Mouse (Mus musculus) embryonic facial prominence, embryonic 10.5 days (tissue): ENCODE results near the gene Mtx2. TPM values are rescaled to one million over a fixed set of nuclear protein-coding genes. Genes with fewer than 3 reads are reported as not detected.

Source experiments
- DNase-seq: peaks from one replicate; pipeline ENCODE4 v3.0.0-alpha.2; 2017; ENCODE audit warnings: low spot score
- H3K27ac ChIP-seq: fragments of 300-500 bp; sonication (generic); replicated peaks from 2 replicates; pipeline ENCODE4 v1.5.1; 2016; ENCODE audit warnings: mild to moderate bottlenecking
- H3K27me3 ChIP-seq: fragments of 300-500 bp; sonication (generic); replicated peaks from 2 replicates; pipeline ENCODE4 v1.6.1; 2016; ENCODE audit warnings: low read depth, mild to moderate bottlenecking; ENCODE audit not compliant: poor library complexity, severe bottlenecking
- H3K36me3 ChIP-seq: fragments of 300-500 bp; sonication (generic); replicated peaks from 2 replicates; pipeline ENCODE4 v1.6.1; 2016; ENCODE audit warnings: mild to moderate bottlenecking, moderate library complexity
- H3K4me1 ChIP-seq: fragments of 300-500 bp; sonication (generic); 2 replicates; pipeline ENCODE4 v1.6.1; 2016
- H3K4me3 ChIP-seq: fragments of 300-500 bp; sonication (generic); 2 replicates; pipeline ENCODE4 v1.5.1; 2016; ENCODE audit warnings: mild to moderate bottlenecking, moderate library complexity
- H3K9me3 ChIP-seq: fragments of 300-500 bp; sonication (generic); 2 replicates; pipeline ENCODE4 v1.6.1; 2016; ENCODE audit warnings: mild to moderate bottlenecking
- WGBS: fragments of 180-500 bp; shearing (Covaris S2); methylation state at CpG from one replicate; pipeline ENCODE4 v1.1.7; 2016; 5-methylcytosine and 5-hydroxymethylcytosine counted together
- polyA plus RNA-seq: library from polyadenylated mRNA; unstranded; fragments of >200 nt; fragmentation: Nextera tagmentation; extraction: Ambion mirVana; gene quantifications from 2 replicates; pipeline ENCODE4 v1.2.1, GENCODE M21; 2016

Gene Mtx2
- 112 and 113 TPM in 2 replicates for polyA plus RNA-seq

- Histone ChIP-seq H3K27ac (peak within 1 kb of the TSS; percentile 98), H3K4me1 (peaks cover 13% of the 10 kb centered on the region; the same call in 1 of the 2 replicates), H3K36me3 (no peaks in the 10 kb centered on the region), H3K4me3 (peak within 1 kb of the TSS; percentile 98), H3K27me3 (peaks cover 26% of the 10 kb centered on the region), H3K9me3 (no peaks in the 10 kb centered on the region)
- DNase-seq: peak; percentile 88
- under 1% methylated on average over 74 of the region's 74 CpGs for WGBS
Observed at GRCm38 (mm10) chr2:74825730-74826430, at the start of gene Mtx2. Gene Mtx2, plus strand, starts transcription at chr2:74825803.

GRCm38 (mm10) chr2:74777536-74778275 is 47.9 kb upstream of the Mtx2 start:
- Histone ChIP-seq H3K36me3 (no peaks in the 10 kb centered on the region), H3K27ac (no peak overlapping the region), H3K27me3 (peaks cover 23% of the 10 kb centered on the region), H3K4me1 (no peaks in the 10 kb centered on the region), H3K9me3 (no peaks in the 10 kb centered on the region), H3K4me3 (no peak overlapping the region)
- 68% methylated on average over 13 of the region's 13 CpGs for WGBS
- DNase-seq: no peak

DNA sequence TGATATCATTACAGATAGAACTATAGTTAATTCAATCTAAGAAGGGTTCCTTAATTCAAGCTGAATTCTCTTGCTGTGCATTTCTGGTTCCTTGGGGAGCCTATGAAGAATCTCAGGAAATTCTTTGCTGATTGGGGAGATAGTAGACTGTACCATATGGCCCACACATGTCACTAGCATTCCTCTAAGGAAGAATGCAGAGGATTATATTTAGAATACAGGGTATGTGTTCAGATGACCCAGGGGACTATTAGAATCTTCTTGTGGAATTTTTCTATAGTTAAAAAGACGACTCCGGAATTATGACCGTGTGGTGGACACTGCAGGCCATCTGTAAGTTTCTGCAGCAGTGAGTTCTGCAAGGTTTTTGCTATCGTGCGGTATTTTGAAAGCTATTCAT is 44.2 kb upstream of the Mtx2 start:
- no peaks in the 10 kb centered on the region for H3K9me3 ChIP-seq
- peaks cover 19% of the 10 kb centered on the region for H3K27me3 ChIP-seq
- no peak overlapping the region for H3K4me3 ChIP-seq
- H3K27ac ChIP-seq: no peak overlapping the region
- H3K36me3 ChIP-seq: no peaks in the 10 kb centered on the region
- WGBS: 83% methylated on average over 5 of the region's 5 CpGs
- DNase-seq: no peak
- no peaks in the 10 kb centered on the region for H3K4me1 ChIP-seq

DNA sequence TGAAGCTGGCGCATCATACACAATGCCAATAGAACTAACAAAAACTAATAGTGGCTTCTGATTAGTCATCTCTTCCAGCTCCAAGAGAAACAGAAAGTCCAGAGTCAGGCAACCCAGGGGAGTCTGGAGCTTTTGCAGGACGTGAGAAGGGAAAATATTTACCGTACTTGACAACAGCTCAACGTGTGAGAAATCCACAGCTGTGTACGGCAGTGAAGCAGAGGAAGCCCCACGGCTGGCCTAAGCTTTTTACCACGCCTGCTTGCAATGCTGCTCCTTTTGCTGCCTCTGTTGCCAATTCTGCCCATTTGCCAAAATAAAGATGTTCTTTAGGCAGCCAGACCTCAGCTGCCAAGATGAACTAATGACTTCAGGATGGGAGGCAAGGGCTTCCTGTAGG is 30.1 kb upstream of the Mtx2 start:
- Histone ChIP-seq H3K9me3 (no peaks in the 10 kb centered on the region), H3K4me3 (no peak overlapping the region), H3K4me1 (no peaks in the 10 kb centered on the region), H3K27ac (no peak overlapping the region), H3K27me3 (no peaks in the 10 kb centered on the region), H3K36me3 (no peaks in the 10 kb centered on the region)
- 68% methylated on average over 7 of the region's 7 CpGs for WGBS
- DNase-seq: no peak

DNA sequence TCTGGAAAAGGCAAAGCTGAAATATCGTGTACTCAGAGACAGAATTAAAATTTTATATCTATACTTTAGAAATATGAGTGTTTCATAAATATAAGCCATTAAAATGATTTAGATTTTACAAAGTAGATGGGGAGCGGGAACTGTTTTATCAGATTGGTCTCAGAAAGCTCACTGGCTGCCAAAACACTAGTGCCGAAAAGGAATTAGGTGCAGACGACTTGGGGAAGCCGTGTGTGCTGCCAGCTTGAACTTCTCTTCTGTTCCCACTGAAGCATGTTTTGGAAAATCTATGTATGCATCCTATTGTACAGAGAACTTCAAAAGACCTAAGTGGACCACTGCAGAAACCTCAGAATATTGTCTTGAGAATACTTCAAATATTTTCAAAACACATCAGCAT is 17.2 kb upstream of the Mtx2 start:
- no peaks in the 10 kb centered on the region for H3K9me3 ChIP-seq
- 86% methylated on average over 5 of the region's 5 CpGs for WGBS
- peaks cover 24% of the 10 kb centered on the region for H3K4me1 ChIP-seq
- no peaks in the 10 kb centered on the region for H3K36me3 ChIP-seq
- H3K27me3 ChIP-seq: no peaks in the 10 kb centered on the region
- H3K4me3 ChIP-seq: no peak overlapping the region
- DNase-seq: no peak
- H3K27ac ChIP-seq: no peak overlapping the region

DNA sequence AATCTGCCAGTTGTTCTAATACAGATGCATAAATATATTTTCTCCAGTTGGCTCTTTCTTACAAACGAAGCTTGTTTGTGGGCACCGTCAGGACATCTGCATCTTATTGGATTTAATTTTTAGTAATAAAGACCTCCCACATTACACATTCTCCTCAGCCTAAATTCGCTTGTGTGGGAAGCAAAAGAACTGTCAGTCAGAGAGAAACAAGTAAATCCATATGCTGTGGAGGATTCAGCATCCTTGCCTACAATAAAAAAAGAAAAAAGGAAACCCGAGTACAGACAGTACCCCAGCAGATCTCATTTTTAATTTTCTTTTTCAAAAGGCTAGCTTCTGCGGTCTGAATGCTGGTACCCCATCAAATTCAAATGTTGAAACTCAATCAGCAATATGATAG is 2.9 kb upstream of the Mtx2 start:
- Histone ChIP-seq H3K4me3 (no peak overlapping the region), H3K27me3 (peaks cover 31% of the 10 kb centered on the region), H3K9me3 (no peaks in the 10 kb centered on the region), H3K27ac (no peak overlapping the region), H3K36me3 (no peaks in the 10 kb centered on the region), H3K4me1 (peaks cover 13% of the 10 kb centered on the region; the same call in 1 of the 2 replicates)
- WGBS: 71% methylated on average over 5 of the region's 5 CpGs
- no peak for DNase-seq

GRCm38 (mm10) chr2:74825371-74825729 is 253 bp upstream of the Mtx2 start:
- no peaks in the 10 kb centered on the region for H3K9me3 ChIP-seq
- peak overlapping the region; percentile 98 for H3K4me3 ChIP-seq
- H3K36me3 ChIP-seq: no peaks in the 10 kb centered on the region
- H3K27me3 ChIP-seq: peaks cover 27% of the 10 kb centered on the region
- peak overlapping the region; percentile 98 for H3K27ac ChIP-seq
- DNase-seq: no peak
- 77% methylated on average over 3 of the region's 3 CpGs for WGBS
- peaks cover 13% of the 10 kb centered on the region; the same call in 1 of the 2 replicates for H3K4me1 ChIP-seq

DNA sequence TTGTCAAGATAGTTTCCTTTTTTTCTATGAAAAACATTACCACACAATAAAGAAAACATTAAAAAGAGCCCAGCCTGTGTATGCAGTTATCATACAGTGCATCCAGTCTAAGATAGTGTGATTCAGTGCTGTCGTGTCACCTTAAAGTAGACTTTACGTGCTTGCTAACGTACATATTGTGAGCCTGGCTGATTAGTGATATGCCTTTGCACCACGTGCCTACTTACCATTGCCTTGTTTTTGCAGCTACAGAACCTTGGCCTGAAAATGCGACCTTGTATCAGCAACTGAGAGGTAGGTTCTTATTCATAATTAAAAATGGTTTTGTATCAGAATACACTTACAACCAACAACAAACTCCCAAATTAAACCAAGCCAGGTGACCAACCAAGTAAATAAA is 21.4 kb downstream of the Mtx2 start:
- WGBS: 92% methylated on average over 5 of the region's 5 CpGs
- H3K4me3 ChIP-seq: no peak overlapping the region
- DNase-seq: no peak

GRCm38 (mm10) chr2:74847516-74847915 is 21.9 kb downstream of the Mtx2 start:
- no peak overlapping the region for H3K4me3 ChIP-seq
- peaks cover 4% of the 10 kb centered on the region; the same call in 1 of the 2 replicates for H3K36me3 ChIP-seq
- no peak for DNase-seq
- H3K4me1 ChIP-seq: no peaks in the 10 kb centered on the region
- no peaks in the 10 kb centered on the region for H3K27me3 ChIP-seq
- 77% methylated on average over 2 of the region's 2 CpGs for WGBS
- H3K9me3 ChIP-seq: no peaks in the 10 kb centered on the region
- H3K27ac ChIP-seq: no peak overlapping the region

More for the DNA sequence above, 21.4 kb downstream of the Mtx2 start:
- Histone ChIP-seq H3K36me3 (peaks cover 4% of the 10 kb centered on the region; the same call in 1 of the 2 replicates), H3K4me1 (no peaks in the 10 kb centered on the region), H3K9me3 (no peaks in the 10 kb centered on the region), H3K27me3 (no peaks in the 10 kb centered on the region), H3K27ac (no peak overlapping the region)

- DNase-seq: no peak
- Histone ChIP-seq H3K4me3 (no peak overlapping the region), H3K9me3 (no peaks in the 10 kb centered on the region), H3K27me3 (no peaks in the 10 kb centered on the region), H3K4me1 (no peaks in the 10 kb centered on the region), H3K36me3 (no peaks in the 10 kb centered on the region), H3K27ac (no peak overlapping the region)
- 73% methylated on average over 1 of the region's 1 CpGs for WGBS
Observed at GRCm38 (mm10) chr2:74850036-74850435, 24.4 kb downstream of the Mtx2 start.

DNA sequence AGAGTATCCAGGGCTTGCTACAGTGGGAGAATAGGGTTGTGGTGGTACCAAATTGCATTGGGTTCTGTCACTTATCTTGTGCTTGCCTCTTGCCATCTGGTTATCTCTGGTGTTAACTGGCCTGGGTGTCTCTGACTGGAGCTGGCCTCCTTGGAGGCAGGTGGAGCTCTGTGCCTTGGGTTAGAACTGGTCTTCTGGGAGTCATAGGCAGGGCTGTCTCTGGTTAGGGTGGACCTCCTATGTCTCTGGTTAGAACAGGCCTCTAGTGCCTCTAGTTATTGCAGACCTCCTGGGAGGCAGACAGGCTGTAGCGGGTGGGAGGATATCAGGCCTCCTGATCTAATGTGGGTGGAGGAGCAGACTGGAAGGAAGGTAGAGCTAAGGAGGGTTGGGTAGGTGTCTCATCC is 36.5 kb downstream of the Mtx2 start:
- Histone ChIP-seq H3K9me3 (0 out of 2 replicates have a peak, but pooled peaks cover 4% of the 10 kb centered on the region), H3K27ac (no peak overlapping the region), H3K27me3 (no peaks in the 10 kb centered on the region), H3K4me1 (no peaks in the 10 kb centered on the region), H3K4me3 (no peak overlapping the region), H3K36me3 (peaks cover 21% of the 10 kb centered on the region)
- no peak for DNase-seq
- 88% methylated on average over 1 of the region's 1 CpGs for WGBS

GRCm38 (mm10) chr2:74865414-74865813 is 39.8 kb downstream of the Mtx2 start:
- Histone ChIP-seq H3K27ac (no peak overlapping the region), H3K4me1 (no peaks in the 10 kb centered on the region), H3K36me3 (peaks cover 26% of the 10 kb centered on the region), H3K27me3 (no peaks in the 10 kb centered on the region), H3K9me3 (0 out of 2 replicates have a peak, but pooled peaks cover 4% of the 10 kb centered on the region), H3K4me3 (no peak overlapping the region)
- no peak for DNase-seq

DNA sequence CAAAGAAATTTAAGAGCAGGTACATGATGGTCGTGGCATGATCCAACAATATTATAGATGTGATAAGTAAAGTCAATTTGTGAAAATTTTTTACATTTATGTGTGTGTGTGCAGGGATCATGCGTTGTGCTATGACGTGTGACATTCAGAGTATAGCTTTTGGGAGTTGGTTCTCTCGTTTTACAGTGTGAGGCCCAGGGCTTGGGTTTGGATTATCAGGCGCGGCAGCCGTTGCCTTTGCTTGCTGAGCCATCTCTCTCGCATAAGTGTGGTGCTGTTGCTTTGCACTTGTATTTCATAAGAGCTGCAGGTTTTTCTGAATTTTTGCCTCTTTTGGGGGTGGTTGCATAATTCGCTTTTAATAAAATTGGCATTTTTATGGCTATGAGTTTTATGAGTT is 48.4 kb downstream of the Mtx2 start:
- no peaks in the 10 kb centered on the region for H3K4me1 ChIP-seq
- no peaks in the 10 kb centered on the region for H3K27me3 ChIP-seq
- no peak overlapping the region for H3K27ac ChIP-seq
- H3K4me3 ChIP-seq: no peak overlapping the region
- no peaks in the 10 kb centered on the region for H3K9me3 ChIP-seq
- H3K36me3 ChIP-seq: peaks cover 27% of the 10 kb centered on the region
- no peak for DNase-seq
- WGBS: 91% methylated on average over 9 of the region's 9 CpGs
